Mouse (Mus musculus): ENCODE measurements around the gene Negr1. TPM values are rescaled to one million over a fixed set of nuclear protein-coding genes. Genes with fewer than 3 reads are reported as not detected.

The Negr1 gene
- polyA plus RNA-seq, 1 experiment, result not detected

DNA sequence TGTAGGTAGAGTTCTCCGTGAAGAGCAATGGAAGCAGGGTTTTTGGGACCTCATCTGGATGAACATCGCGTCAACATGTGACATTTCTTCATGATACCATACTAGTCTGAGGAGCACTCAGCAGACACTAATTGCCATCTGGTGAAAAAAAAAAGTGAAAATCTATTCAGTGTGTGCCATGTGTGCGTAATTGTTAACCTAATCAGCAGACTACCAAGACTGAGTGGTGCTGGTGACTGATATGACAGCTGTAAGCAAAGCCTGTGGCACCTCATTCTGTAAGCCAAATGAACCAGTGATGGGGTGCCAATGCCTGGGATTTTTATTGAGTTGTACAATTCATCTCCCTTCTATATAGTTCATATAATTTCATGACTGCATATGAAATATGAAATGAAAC is 29.0 kb downstream of the Negr1 start:
- Histone ChIP-seq H3K4me1 (ENCODE audit: control insufficient read depth, insufficient read depth, low read length) (no peaks in the 10 kb centered on the region), H3K36me3 (ENCODE audit: control insufficient read depth, insufficient read depth, low read length, poor library complexity, severe bottlenecking) (no peaks in the 10 kb centered on the region), H3K9me3 (replicated peaks; ENCODE audit: control insufficient read depth, insufficient read depth, low read length, poor library complexity, severe bottlenecking) (no peaks in the 10 kb centered on the region), H3K27me3 (ENCODE audit: control insufficient read depth, insufficient read depth, low read length, poor library complexity, severe bottlenecking) (no peaks in the 10 kb centered on the region), H3K4me3 (ENCODE audit: low read depth, low read length) (no peak overlapping the region), H3K27ac (ENCODE audit: insufficient read depth, low read length) (no peak overlapping the region), H3K9ac (ENCODE audit: low read depth, poor library complexity, severe bottlenecking) (no peak overlapping the region)
- TF ChIP-seq POLR2A (IDR thresholded peaks at IDR 0.05; ENCODE audit: insufficient read depth, low read length) (no peak), EP300 (IDR thresholded peaks at IDR 0.05; ENCODE audit: insufficient read depth, low read depth, low read length) (no peak), CTCF (IDR thresholded peaks at IDR 0.05; ENCODE audit: low read depth, low read length) (no peak)

DNA sequence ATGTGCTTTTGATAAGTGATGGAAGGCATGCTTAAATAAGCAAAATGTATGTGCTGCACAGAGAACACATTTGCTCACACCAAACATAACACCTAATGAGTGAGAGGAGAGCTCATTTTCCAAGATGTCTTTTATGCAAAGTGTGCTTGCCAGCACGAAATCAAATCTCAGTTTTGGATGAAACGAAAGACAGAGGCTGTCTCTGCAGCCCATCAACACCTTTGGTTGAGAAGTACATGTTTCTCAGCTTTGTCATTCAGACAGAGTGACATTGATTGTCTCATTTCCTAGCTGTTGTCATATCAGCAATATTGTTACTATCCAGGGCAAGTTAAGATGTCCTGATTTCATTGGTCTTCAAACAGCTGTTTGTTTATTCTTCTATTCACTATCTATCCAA is 29.5 kb downstream of the Negr1 start:
- Histone ChIP-seq H3K9me3 (replicated peaks; ENCODE audit: control insufficient read depth, insufficient read depth, low read length, poor library complexity, severe bottlenecking) (no peaks in the 10 kb centered on the region), H3K4me1 (ENCODE audit: control insufficient read depth, insufficient read depth, low read length) (no peaks in the 10 kb centered on the region), H3K36me3 (ENCODE audit: control insufficient read depth, insufficient read depth, low read length, poor library complexity, severe bottlenecking) (no peaks in the 10 kb centered on the region), H3K4me3 (ENCODE audit: low read depth, low read length) (no peak overlapping the region), H3K27ac (ENCODE audit: insufficient read depth, low read length) (no peak overlapping the region), H3K9ac (ENCODE audit: low read depth, poor library complexity, severe bottlenecking) (no peak overlapping the region), H3K27me3 (ENCODE audit: control insufficient read depth, insufficient read depth, low read length, poor library complexity, severe bottlenecking) (no peaks in the 10 kb centered on the region)
- TF ChIP-seq POLR2A (IDR thresholded peaks at IDR 0.05; ENCODE audit: insufficient read depth, low read length) (no peak), EP300 (IDR thresholded peaks at IDR 0.05; ENCODE audit: insufficient read depth, low read depth, low read length) (no peak), CTCF (IDR thresholded peaks at IDR 0.05; ENCODE audit: low read depth, low read length) (no peak)

DNA sequence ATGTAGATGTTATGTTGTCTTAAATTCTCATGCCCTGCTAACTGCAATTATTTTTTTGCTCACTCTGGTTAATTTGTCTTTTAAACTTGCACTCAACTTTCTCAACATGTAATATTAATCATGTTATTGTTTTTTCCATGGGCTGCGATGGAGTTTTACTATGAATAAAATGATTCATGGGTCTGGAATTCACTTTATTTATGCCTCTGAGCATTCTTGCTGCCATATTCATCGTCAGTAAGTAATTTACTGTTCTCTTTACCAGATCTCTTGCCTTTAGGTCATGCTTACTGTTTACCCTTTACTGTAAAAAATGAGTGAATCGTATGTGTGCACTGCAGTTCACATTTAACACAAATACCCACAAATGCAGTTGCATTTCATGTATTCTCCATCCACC is 45.3 kb downstream of the Negr1 start:
- no peak for TF ChIP-seq EP300 (IDR thresholded peaks at IDR 0.05; ENCODE audit: insufficient read depth, low read depth, low read length)
- TF ChIP-seq CTCF (IDR thresholded peaks at IDR 0.05; ENCODE audit: low read depth, low read length), result no peak
- TF ChIP-seq POLR2A (IDR thresholded peaks at IDR 0.05; ENCODE audit: insufficient read depth, low read length), result no peak
- Histone ChIP-seq H3K27me3 (ENCODE audit: control insufficient read depth, insufficient read depth, low read length, poor library complexity, severe bottlenecking) (no peaks in the 10 kb centered on the region), H3K9ac (ENCODE audit: low read depth, poor library complexity, severe bottlenecking) (no peak overlapping the region), H3K4me3 (ENCODE audit: low read depth, low read length) (no peak overlapping the region), H3K27ac (ENCODE audit: insufficient read depth, low read length) (no peak overlapping the region), H3K36me3 (ENCODE audit: control insufficient read depth, insufficient read depth, low read length, poor library complexity, severe bottlenecking) (no peaks in the 10 kb centered on the region), H3K9me3 (replicated peaks; ENCODE audit: control insufficient read depth, insufficient read depth, low read length, poor library complexity, severe bottlenecking) (no peaks in the 10 kb centered on the region), H3K4me1 (ENCODE audit: control insufficient read depth, insufficient read depth, low read length) (no peaks in the 10 kb centered on the region)

DNA sequence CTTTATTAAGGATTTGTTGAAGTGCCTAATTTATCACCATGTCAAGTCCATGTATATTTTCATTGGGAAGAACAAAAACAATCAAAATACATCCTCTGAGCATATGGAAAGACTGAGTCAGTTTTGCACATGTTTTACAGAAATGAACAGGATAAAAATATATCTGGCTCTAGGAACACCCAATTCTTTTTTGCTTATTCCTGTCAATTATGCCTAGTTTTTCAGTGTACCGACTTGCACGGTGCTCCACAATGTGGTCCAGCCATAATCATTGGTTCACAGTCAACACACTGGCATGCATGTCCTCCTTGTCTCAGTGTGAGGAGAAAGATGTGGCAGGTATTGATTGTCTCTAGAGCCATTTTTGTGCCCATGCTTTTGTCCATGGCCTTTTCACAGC is 58.3 kb downstream of the Negr1 start:
- Histone ChIP-seq H3K27me3 (ENCODE audit: control insufficient read depth, insufficient read depth, low read length, poor library complexity, severe bottlenecking) (no peaks in the 10 kb centered on the region), H3K9ac (ENCODE audit: low read depth, poor library complexity, severe bottlenecking) (no peak overlapping the region), H3K4me1 (ENCODE audit: control insufficient read depth, insufficient read depth, low read length) (no peaks in the 10 kb centered on the region), H3K36me3 (ENCODE audit: control insufficient read depth, insufficient read depth, low read length, poor library complexity, severe bottlenecking) (no peaks in the 10 kb centered on the region), H3K9me3 (replicated peaks; ENCODE audit: control insufficient read depth, insufficient read depth, low read length, poor library complexity, severe bottlenecking) (no peaks in the 10 kb centered on the region), H3K4me3 (ENCODE audit: low read depth, low read length) (no peak overlapping the region), H3K27ac (ENCODE audit: insufficient read depth, low read length) (no peak overlapping the region)
- TF ChIP-seq EP300 (IDR thresholded peaks at IDR 0.05; ENCODE audit: insufficient read depth, low read depth, low read length), result no peak
- TF ChIP-seq POLR2A (IDR thresholded peaks at IDR 0.05; ENCODE audit: insufficient read depth, low read length), result no peak
- no peak for TF ChIP-seq CTCF (IDR thresholded peaks at IDR 0.05; ENCODE audit: low read depth, low read length)

DNA sequence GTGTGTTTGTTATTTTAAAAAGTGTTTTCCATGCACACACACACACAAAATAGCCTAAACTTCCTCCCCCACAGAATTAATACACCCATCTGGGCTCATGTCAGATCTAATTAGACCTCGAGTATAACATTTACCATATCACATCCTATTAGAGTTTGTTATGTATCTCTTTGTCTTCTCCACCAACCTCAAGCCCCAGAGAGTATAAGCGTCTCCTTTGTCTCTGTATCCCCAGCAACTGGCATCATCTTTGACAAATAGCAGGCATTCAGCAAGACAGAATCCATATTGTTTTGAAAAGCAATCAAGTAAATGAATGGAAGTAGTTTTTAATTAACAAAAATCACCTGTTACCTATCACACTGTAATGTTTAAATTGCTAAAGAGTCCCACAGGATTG is 67.0 kb downstream of the Negr1 start:
- TF ChIP-seq CTCF (IDR thresholded peaks at IDR 0.05; ENCODE audit: low read depth, low read length) (no peak), POLR2A (IDR thresholded peaks at IDR 0.05; ENCODE audit: insufficient read depth, low read length) (no peak), EP300 (IDR thresholded peaks at IDR 0.05; ENCODE audit: insufficient read depth, low read depth, low read length) (no peak)
- no peaks in the 10 kb centered on the region for H3K4me1 ChIP-seq (ENCODE audit: control insufficient read depth, insufficient read depth, low read length)
- H3K27me3 ChIP-seq (ENCODE audit: control insufficient read depth, insufficient read depth, low read length, poor library complexity, severe bottlenecking), result no peaks in the 10 kb centered on the region
- no peak overlapping the region for H3K9ac ChIP-seq (ENCODE audit: low read depth, poor library complexity, severe bottlenecking)
- H3K36me3 ChIP-seq (ENCODE audit: control insufficient read depth, insufficient read depth, low read length, poor library complexity, severe bottlenecking), result no peaks in the 10 kb centered on the region
- H3K4me3 ChIP-seq (ENCODE audit: low read depth, low read length), result no peak overlapping the region
- H3K27ac ChIP-seq (ENCODE audit: insufficient read depth, low read length), result no peak overlapping the region
- H3K9me3 ChIP-seq (replicated peaks; ENCODE audit: control insufficient read depth, insufficient read depth, low read length, poor library complexity, severe bottlenecking), result no peaks in the 10 kb centered on the region

DNA sequence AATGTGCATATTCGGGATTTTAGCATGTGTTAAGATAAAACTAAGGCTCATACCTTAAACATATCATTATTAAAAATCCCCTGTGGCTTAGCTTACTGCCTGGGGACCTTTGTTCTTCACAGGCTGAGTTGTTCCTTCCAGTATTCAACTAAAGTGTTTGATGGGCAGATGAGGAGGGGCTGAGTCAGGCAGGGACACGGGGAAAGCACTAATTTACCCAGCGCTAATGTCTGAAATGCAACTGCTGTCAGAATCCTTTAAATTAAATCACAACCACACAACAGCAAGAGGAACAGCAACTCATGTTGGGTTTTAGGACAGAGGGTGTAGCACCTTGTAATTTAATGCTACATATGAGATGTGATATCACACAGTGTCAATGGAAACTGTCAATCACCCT is 71.3 kb downstream of the Negr1 start:
- TF ChIP-seq EP300 (IDR thresholded peaks at IDR 0.05; ENCODE audit: insufficient read depth, low read depth, low read length) (no peak), CTCF (IDR thresholded peaks at IDR 0.05; ENCODE audit: low read depth, low read length) (no peak), POLR2A (IDR thresholded peaks at IDR 0.05; ENCODE audit: insufficient read depth, low read length) (no peak)
- no peaks in the 10 kb centered on the region for H3K9me3 ChIP-seq (replicated peaks; ENCODE audit: control insufficient read depth, insufficient read depth, low read length, poor library complexity, severe bottlenecking)
- no peaks in the 10 kb centered on the region for H3K4me1 ChIP-seq (ENCODE audit: control insufficient read depth, insufficient read depth, low read length)
- no peaks in the 10 kb centered on the region for H3K36me3 ChIP-seq (ENCODE audit: control insufficient read depth, insufficient read depth, low read length, poor library complexity, severe bottlenecking)
- H3K27ac ChIP-seq (ENCODE audit: insufficient read depth, low read length), result no peak overlapping the region
- no peak overlapping the region for H3K4me3 ChIP-seq (ENCODE audit: low read depth, low read length)
- no peak overlapping the region for H3K9ac ChIP-seq (ENCODE audit: low read depth, poor library complexity, severe bottlenecking)
- H3K27me3 ChIP-seq (ENCODE audit: control insufficient read depth, insufficient read depth, low read length, poor library complexity, severe bottlenecking), result no peaks in the 10 kb centered on the region

Data from ES-Bruce4 (cell line).